Mouse (Mus musculus) MEL (cell line): ENCODE results near the gene Dct.

Source experiments
- BHLHE40 ChIP-seq: IDR thresholded peaks from 2 replicates; pipeline ENCODE4 v1.6.1; 2012; ENCODE audit warnings: low read depth, mild to moderate bottlenecking, inconsistent platforms, low read length, improper control_type of control experiment, borderline replicate concordance
- CHD1 ChIP-seq: IDR thresholded peaks from 2 replicates; pipeline ENCODE4 v1.6.1; 2012; ENCODE audit warnings: low read depth, mild to moderate bottlenecking, inconsistent platforms, low read length, improper control_type of control experiment
- CTCF ChIP-seq, 3 experiments: IDR thresholded peaks in 2 of 3; conservative IDR thresholded peaks in 1 of 3; 2 replicates each; pipeline ENCODE4 v1.5.1; 2011 to 2012; ENCODE audit warnings: low read length in 3 of 3, low read depth in 2 of 3, mild to moderate bottlenecking in 2 of 3, improper control_type of control experiment in 1 of 3, inconsistent platforms in 1 of 3, mixed read lengths in 1 of 3, moderate library complexity in 1 of 3; ENCODE audit not compliant: control insufficient read depth in 1 of 3, insufficient read depth in 1 of 3, poor library complexity in 1 of 3, severe bottlenecking in 1 of 3
- GATA1 ChIP-seq: IDR thresholded peaks from 2 replicates; pipeline ENCODE4 v1.6.1; 2011; ENCODE audit warnings: low read depth, low read length, improper control_type of control experiment
- MAZ ChIP-seq: IDR thresholded peaks from 2 replicates; pipeline ENCODE4 v1.6.1; 2012; ENCODE audit warnings: low read depth, mild to moderate bottlenecking, inconsistent platforms, low read length, improper control_type of control experiment
- POLR2A ChIP-seq, 2 experiments: IDR thresholded peaks; 2 replicates each; pipeline ENCODE4 v1.6.1; 2011 to 2012; ENCODE audit warnings: low read length in 2 of 2, mild to moderate bottlenecking in 2 of 2, control low read depth in 1 of 2, improper control_type of control experiment in 1 of 2, low read depth in 1 of 2, moderate library complexity in 1 of 2; ENCODE audit not compliant: control insufficient read depth in 1 of 2, insufficient read depth in 1 of 2, poor library complexity in 1 of 2
- USF1 ChIP-seq: IDR thresholded peaks from 2 replicates; pipeline ENCODE4 v1.6.1; 2014; ENCODE audit warnings: low read depth, mild to moderate bottlenecking, inconsistent platforms, low read length, improper control_type of control experiment, moderate library complexity
- ZNF384 ChIP-seq: IDR thresholded peaks from 2 replicates; pipeline ENCODE4 v1.6.1; 2012; ENCODE audit warnings: low read depth, mild to moderate bottlenecking, inconsistent platforms, low read length, improper control_type of control experiment

GRCm38 (mm10) chr14:118069439-118070079 lies 17.5 kb upstream of the Dct start:
- TF ChIP-seq MAZ = no peak
- TF ChIP-seq ZNF384 = no peak
- no peak for TF ChIP-seq CTCF (IDR thresholded peaks at IDR 0.05 in 2 of 3, conservative IDR thresholded peaks at IDR 0.05 in 1 of 3; ENCODE audit: control insufficient read depth in 1 of 3, insufficient read depth in 1 of 3, low read depth in 2 of 3, low read length in 3 of 3, poor library complexity in 1 of 3, severe bottlenecking in 1 of 3)
- TF ChIP-seq GATA1 = no peak
- TF ChIP-seq CHD1 = no peak
- no peak for TF ChIP-seq POLR2A (IDR thresholded peaks at IDR 0.05; ENCODE audit: control insufficient read depth in 1 of 2, insufficient read depth in 1 of 2, low read depth in 1 of 2, low read length in 2 of 2, poor library complexity in 1 of 2)
- no peak for TF ChIP-seq BHLHE40
- no peak for TF ChIP-seq USF1
